Mouse (Mus musculus): ENCODE results near the gene Stard3nl.

DNA sequence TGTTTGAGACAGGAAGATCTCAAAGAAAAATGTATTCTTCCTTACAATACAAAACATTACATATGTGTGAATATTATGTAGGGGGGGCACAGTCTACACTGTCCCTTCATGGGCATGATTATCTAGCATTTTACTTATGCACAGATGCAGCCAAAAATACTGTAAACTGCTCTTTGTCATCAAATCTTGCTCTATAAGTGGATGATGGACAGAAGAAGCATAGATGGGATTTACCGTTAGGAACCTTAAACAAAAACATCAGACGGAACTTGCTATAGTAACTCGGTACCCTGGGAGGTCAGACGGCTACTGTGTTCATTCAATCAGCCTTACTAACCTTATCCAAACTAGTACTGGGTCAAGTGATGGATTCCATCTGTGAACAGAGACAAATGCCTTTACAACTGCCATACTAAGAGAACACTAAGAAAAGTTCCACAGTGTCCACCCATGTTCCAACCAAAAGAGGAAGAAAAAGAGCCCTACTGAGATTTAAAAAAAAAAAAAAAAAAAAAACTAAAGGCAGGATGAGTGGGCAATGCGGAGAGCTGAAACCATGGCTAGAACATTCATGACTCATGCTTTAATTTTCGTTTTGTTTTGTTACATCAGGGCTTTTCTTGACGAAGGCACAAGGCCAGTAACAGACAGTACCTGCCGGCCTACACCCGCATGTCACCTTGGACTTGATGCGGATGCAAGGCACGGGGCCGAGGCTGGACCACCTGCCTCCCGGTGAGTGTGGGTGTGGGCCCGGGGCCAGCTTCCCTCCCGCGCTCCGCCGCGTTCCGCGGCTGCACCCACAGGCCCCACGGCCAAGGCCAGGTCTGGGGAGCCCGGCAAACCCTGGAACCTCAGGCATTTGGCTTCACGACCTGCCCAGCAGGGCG is 552 bp downstream of the Stard3nl start:
- no peak for TF ChIP-seq POLR2A (IDR thresholded peaks at IDR 0.05; ENCODE audit: insufficient read depth, low read depth, low read length)
- TF ChIP-seq CTCF (IDR thresholded peaks at IDR 0.05; ENCODE audit: insufficient read depth, low read depth, low read length): no peak

Data from olfactory bulb, adult 2 months (tissue).